Mouse (Mus musculus) embryonic fibroblast, embryonic 13.5 days (primary cell): Measurements from ENCODE around the gene Sat1. TPM values are rescaled to one million over a fixed set of nuclear protein-coding genes. Genes with fewer than 3 reads are reported as not detected.
"Not testable (repeated sequence)": the region's sequence is repeated elsewhere in the genome, so short reads cannot be mapped to it uniquely, and the experiment has no call there.

Experiments
- H3K27ac ChIP-seq: 2 replicates; pipeline ENCODE4 v1.5.1; 2012; ENCODE audit warnings: low read length, control low read depth, inconsistent platforms; ENCODE audit not compliant: insufficient read depth
- H3K4me1 ChIP-seq: 2 replicates; pipeline ENCODE4 v1.6.1; 2011; ENCODE audit warnings: low read length; ENCODE audit not compliant: control insufficient read depth, insufficient read depth
- H3K4me3 ChIP-seq: 2 replicates; pipeline ENCODE4 v1.5.1; 2011; ENCODE audit warnings: mild to moderate bottlenecking, control low read depth, low read length; ENCODE audit not compliant: insufficient read depth
- CTCF ChIP-seq: IDR thresholded peaks from 2 replicates; pipeline ENCODE4 v1.5.1; 2011; ENCODE audit warnings: mild to moderate bottlenecking, control low read depth, low read length, moderate library complexity, borderline replicate concordance; ENCODE audit not compliant: insufficient read depth
- POLR2A ChIP-seq: IDR thresholded peaks from 2 replicates; pipeline ENCODE4 v1.6.1; 2011; ENCODE audit warnings: low read depth, mild to moderate bottlenecking, control low read depth, low read length, moderate library complexity
- polyA plus RNA-seq: library from polyadenylated mRNA; stranded (reverse); fragments of >200 nt; gene quantifications from 2 replicates; pipeline ENCODE4 v1.2.4, GENCODE M21; 2011; ENCODE audit warnings: low read depth; ENCODE audit not compliant: missing spikeins, insufficient read length

The Sat1 gene
- polyA plus RNA-seq: 113 and 160 TPM in 2 replicates

GRCm38 (mm10) chrX:155216271-155216670, at the start of gene Sat1:
Sat1 (minus strand) TSS chrX:155216449.
- peak within 1 kb of the TSS; percentile 23 for H3K27ac ChIP-seq
- H3K4me3 ChIP-seq: peak within 1 kb of the TSS; percentile 69
- TF ChIP-seq CTCF (peak; percentile 49; the same call in 1 of the 2 replicates), POLR2A (peak; percentile 74)
- peaks cover 2% of the 10 kb centered on the region; the same call in 1 of the 2 replicates for H3K4me1 ChIP-seq

DNA sequence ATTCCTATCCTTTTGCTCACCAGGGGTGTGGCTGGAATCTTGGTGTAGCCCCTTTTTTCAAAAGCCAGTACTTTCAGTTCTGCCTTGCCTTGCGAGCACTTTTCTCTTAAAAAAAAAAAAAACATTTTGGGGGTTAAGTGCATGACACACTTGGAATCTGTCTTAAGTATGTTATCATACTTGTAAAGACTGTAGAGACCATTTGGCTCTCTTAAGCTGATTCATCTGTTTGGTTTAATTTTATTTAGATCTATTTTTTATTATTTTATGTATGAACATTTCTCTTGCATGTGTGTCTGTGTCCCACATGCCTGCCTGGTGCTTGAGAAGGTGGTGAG, 46.6 kb upstream of the Sat1 start:
- Histone ChIP-seq H3K4me1 (no peaks in the 10 kb centered on the region), H3K27ac (peak overlapping the region; percentile 77), H3K4me3 (peak overlapping the region; percentile 65)
- TF ChIP-seq CTCF: no peak
- TF ChIP-seq POLR2A: no peak

DNA sequence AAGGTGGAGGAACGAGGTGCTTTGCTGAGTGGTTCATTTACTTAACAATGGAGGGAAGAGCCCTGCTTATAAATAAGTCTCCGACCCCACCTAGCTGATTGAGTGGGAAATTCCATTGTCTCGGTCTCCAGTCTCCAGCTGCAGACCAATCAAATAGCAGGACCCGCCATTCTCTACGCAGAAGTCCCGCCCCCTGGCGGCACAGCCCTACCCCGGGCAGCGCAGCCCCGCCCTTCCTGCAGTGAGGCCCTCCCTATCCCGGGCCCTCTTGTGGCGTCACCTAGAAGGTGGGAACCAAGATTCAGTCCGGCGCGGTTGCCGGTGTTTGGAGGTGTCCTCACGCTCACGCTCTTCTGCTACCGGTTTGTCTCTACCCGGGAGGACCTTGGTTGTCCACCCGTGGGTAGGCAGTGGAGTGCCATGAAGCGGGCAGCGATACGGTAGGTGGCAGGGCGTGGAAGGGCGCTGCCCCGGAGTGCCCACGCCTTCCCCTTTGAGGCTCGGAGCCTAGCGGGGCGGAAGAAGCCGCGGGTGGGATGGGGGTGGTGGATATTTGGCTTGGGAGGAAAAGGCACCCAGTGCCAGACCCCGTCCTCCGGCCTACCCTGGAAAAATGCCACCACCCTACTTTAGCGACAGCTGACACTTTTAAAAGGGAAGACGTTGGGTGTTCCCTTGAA, 46.1 kb upstream of the Sat1 start, which contains the start of gene Acot9:
Acot9 (plus strand) TSS at position 209 of the 680 bp plus-strand sequence.
- H3K27ac ChIP-seq: peak within 1 kb of the TSS; percentile 77
- TF ChIP-seq POLR2A (peak; percentile 99), CTCF (no peak)
- H3K4me3 ChIP-seq: peak within 1 kb of the TSS; percentile 65
- no peaks in the 10 kb centered on the region for H3K4me1 ChIP-seq

DNA sequence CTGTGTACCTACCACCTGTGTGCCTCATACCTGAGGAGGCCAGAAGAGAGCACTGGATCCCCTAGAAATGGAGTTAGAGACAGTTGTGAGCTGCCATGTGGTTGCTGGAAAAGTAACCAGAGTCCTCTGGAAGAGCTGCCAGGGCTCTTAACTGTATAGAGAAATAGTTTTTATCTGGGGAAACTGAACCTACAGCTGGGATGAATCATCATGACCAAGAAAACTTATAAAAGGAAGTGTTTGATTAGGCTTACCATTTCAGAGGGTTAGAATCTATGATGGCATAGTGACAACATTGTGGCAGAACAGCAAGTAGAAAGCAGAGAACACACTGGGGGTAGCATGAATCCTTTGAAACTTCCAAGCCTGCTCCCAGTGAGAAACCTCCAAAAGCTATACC, 40.6 kb upstream of the Sat1 start:
- Histone ChIP-seq H3K4me1 (no peaks in the 10 kb centered on the region), H3K27ac (no peak overlapping the region), H3K4me3 (no peak overlapping the region)
- no peak for TF ChIP-seq POLR2A
- TF ChIP-seq CTCF: no peak

DNA sequence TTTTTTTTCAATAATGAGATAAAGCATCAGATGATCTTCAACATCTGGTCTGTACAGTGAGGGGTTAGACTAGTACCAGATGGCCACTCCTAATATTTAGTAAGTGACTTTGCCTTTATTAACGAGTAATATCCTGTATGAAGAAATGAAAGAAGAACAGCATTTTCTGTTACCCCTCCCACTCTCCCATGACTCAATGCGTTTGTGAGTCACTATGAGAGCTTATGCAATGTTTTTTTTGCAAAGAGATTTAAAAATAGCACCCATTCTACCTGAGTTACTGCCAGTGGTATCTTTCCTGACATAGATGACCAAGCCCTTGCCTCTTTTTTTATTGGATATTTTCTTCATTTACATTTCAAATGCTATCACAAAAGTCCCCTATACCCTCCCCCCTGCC, 2.0 kb upstream of the Sat1 start:
- TF ChIP-seq POLR2A (no peak), CTCF (no peak)
- H3K27ac ChIP-seq: no peak overlapping the region; the same call in 1 of the 2 replicates
- H3K4me3 ChIP-seq: no peak overlapping the region
- H3K4me1 ChIP-seq: peaks cover 2% of the 10 kb centered on the region; the same call in 1 of the 2 replicates

GRCm38 (mm10) chrX:155215501-155216248, 574 bp downstream of the Sat1 start:
- Histone ChIP-seq H3K4me3 (peak overlapping the region; percentile 69), H3K4me1 (peaks cover 2% of the 10 kb centered on the region; the same call in 1 of the 2 replicates), H3K27ac (peak overlapping the region; percentile 23)
- TF ChIP-seq CTCF (no peak), POLR2A (no peak)

DNA sequence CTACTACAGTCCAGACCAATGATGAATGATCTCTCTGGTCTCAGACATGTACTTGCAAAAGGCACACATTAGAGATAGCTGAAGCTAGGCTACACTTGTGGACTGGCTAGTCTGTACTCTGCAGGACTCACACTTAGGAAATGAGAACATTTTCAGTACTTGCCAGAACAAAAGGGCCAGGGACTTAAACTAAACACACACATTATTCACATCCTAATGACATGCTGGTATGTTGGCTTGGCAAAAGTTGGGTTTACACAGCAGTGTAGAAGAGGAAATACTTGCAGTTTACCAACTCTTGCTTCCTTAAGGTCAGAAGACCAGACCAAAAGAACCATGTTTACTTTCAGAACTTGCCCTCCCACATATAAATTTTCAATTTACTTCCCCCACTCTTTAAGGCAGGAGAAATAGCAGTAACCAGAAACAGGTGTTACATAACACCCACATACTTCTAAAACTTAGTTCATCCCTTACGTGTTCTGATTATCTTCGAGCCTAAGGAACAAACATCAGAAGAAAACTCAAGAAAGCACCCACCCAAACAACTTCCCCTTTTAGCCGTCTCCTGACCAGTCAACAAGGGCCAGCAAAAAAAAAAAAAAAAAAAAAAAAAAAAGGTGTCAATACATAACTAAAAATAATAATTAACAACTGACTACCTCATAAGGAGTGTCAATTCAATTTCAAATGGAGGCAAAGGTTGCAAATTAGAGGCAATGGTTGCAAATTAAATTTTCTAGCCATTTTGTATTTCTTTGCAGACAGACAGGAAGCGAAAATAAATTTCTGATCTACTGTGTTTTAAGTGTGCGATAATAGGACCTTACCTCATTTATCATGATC, 1.7 kb downstream of the Sat1 start:
- peaks cover 2% of the 10 kb centered on the region; the same call in 1 of the 2 replicates for H3K4me1 ChIP-seq
- no peak overlapping the region for H3K27ac ChIP-seq
- peak overlapping the region; percentile 69 for H3K4me3 ChIP-seq
- TF ChIP-seq CTCF (no peak), POLR2A (no peak)

DNA sequence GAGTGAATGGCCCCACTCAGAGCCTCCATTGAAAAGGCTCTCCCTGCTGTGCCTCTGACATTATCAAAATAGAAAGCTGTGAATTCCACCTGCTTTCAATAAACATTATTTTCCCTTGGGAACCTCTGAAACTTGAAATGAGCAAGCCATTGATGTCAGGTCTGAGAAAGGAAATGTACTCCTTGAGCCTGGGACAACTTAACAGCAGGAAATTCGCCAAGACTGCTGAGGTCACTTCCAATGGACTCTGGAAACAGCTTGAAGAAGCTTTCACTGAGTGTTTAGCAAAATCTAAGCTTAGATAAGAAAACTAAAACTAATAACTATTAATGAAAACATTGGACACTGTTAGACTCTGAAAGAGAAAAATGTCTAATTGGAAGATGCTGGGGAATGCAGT, 7.6 kb downstream of the Sat1 start:
- Histone ChIP-seq H3K4me1 (no peaks in the 10 kb centered on the region), H3K4me3 (no peak overlapping the region), H3K27ac (no peak overlapping the region)
- TF ChIP-seq CTCF: no peak
- no peak for TF ChIP-seq POLR2A

DNA sequence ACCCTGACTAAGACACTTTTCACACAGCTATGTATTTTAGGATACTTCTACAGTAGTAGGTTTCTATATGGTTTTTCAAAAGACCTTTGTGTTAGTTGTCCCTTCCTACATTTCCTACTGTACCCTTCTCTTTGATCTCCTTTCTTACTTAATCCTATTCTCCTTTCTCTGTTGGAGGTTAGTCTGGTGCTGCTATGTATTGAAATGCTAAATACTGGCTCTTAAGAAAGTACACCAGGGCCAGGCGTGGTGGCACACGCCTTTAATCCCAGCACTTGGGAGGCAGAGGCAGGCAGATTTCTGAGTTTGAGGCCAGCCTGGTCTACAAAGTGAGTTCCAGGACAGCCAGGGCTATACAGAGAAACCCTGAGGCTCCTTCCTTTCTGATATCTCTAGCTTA, 10.8 kb downstream of the Sat1 start:
- not testable (repeated sequence) for H3K4me3 ChIP-seq, H3K4me1 ChIP-seq

More for the DNA sequence above, 10.8 kb downstream of the Sat1 start:
- not testable (repeated sequence) for H3K27ac ChIP-seq
